Mouse (Mus musculus) heart, postnatal 36 days (tissue): ENCODE results near the gene Nemp2. TPM values are rescaled to one million over a fixed set of nuclear protein-coding genes. Genes with fewer than 3 reads are reported as not detected.

ENCODE experiments used
- DNase-seq, 2 experiments: peaks; one replicate each; pipeline ENCODE4 v3.0.0; 2021 to 2022
- intact Hi-C: fragments of 180-260 bp; cut with DNase I; formaldehyde crosslinking; loops from one replicate; pipeline ENCODE4 v1.15.1; 2025
- total RNA-seq, 2 experiments: library from RNA; stranded (reverse); gene quantifications; 2 replicates each; pipeline ENCODE4 v1.2.3; 2021

Nemp2 gene
- total RNA-seq, result 1 to 10 TPM; 1.2 to 1.3 TPM

DNA sequence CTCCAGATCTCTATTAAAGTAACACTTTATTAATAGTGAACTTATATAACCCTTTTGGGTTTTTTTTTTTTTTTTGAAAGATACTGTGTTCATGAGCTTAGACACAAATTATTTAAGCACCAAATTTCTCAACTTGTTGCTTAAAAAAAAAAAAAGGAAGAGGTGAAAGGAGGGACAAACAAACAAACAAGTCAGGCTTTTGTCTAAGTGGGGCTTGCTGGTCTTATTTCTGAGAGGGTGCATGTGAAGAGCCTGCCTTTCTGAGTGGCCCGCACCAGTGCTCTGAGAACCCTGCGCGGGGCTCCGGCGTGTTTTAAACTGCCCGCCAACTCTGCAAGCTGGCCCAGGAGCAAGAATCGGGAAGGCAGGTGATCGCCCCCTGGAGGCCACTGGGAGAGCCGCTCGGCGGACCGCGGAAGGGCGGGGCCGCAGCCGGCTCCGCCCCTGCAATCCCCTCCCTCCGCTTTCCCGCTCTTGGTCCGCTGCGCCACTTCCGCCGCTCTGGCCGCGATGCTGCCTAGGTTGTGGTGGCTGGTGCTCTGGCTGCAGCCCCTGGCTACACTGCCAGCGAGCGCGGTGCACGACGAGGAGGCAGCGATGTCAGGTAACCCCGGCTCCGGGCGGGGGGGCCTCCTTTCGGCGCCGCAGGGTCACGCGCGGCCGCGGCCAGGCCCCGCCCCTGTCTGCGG, at the start of gene Nemp2:
TSS of gene Nemp2 (plus strand) at position 456 of the 689 bp plus-strand sequence.
- intact Hi-C loops, result loop anchor here (1.0 to 10.0 kb wide), 5 partner anchors 117 to 486 kb away; partner anchors contain the start of gene Nab1
- peak; percentile 94 to 96 for DNase-seq

DNA sequence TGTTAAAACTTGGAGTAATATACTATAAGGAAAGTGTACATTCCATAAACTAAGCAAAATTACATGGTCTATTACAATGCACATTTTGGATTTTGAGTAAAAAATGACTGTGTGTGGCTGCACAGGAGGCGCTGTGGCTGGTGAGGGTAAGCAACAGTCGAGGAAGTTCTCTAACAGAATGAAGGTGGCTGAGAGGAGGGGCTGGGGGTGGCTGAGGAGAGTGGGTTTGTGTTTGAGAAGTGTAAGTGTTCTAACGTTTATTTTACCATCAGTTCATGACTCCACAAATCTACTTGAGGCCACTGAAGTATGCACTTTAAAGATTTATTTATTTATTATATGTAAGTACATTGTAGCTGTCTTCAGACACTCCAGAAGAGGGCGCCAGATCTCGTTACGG, 48.8 kb upstream of the Nemp2 start:
- DNase-seq, result no peak
- intact Hi-C loops, result no loop called here

DNA sequence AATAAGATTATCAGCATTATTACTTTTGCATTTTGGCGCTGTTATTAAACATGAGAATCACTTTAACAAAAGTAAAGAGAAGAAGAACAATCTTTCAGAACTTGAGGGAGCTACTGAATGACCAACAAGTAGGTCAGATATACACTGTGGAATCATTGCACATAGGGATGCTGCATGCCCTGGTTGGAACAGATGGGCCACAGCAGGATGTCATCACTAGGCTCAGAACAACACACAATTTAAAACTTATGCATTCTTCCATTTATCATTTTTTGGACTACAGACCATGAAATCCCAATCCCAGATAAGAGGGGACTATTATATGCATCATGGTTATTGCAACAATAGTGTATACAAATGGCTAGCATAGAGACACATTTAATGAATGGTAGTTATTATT, 47.6 kb upstream of the Nemp2 start:
- no peak for DNase-seq
- intact Hi-C loops, result no loop called here

DNA sequence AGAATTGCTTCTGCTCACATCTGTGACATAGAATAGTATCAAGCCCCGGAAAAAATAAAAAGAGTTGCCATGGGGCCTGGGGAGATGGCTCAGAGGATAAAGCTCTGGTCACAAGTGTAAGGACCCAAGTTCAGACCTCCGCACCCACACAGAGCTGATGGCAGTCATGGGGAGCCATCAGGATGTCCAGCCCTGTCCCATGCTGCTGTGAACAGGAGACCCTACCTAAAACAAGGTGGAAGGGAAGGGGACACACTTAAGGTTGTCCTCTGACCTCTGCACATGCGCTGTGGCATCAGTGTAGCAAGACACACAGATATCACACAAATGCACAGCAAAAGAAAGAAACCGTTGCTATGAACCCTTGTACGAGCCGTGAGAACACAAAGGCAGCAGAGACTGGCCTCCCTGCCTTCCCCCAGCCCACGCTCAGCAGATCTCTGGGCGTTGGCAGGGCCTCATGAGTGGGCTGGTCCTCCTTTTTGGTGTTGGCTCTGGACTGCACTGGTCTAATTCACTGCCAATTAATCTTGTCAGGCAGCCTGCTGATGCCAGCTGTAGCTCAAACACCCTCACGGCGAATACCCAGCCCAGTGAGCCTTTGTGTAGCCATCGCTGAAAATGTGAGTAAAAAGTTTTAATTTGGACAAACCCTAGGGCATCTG, 33.4 kb upstream of the Nemp2 start:
- intact Hi-C loops, result no loop called here
- DNase-seq, result no peak

DNA sequence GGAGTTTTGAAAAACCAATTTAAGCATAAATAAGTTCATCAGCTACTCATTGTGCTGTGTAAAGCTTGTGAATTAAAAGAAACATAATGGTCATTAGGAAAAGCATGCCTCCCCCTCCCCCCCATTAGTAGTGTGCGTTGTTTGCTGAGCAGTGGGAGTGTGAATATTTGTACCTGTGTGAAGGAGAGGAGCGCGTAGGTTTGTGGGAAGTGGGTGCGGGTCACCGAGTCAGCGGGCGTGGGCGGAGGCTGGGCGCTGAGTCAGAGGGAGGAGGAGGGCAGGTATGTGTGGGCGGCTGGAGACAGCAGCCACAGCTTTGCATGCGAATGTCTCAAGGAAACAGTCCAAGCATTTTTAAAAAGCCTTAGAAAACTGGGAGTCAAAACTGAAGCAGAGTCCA, 32.7 kb upstream of the Nemp2 start:
- DNase-seq, result peak; percentile 18 to 44
- intact Hi-C loops, result no loop called here

DNA sequence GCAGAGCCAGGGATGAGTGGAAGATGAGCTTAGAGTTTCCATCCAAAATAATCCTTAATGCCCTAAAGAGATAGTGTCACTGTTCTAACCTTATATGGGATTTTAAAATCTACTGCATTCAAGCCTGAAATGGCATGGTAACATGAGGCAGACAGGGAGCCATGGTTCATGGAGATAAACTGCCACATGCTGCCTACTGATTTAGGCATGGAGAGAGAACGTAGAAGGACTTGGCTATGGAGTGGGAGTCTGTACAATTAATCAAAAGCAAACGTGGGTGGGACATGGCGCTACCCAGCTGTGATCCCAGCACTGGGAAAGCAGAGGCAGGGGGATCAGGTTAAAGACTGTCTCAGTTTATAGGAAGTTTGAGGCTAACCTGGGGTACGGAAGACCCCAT, 32.1 kb upstream of the Nemp2 start:
- DNase-seq, result no peak
- intact Hi-C loops, result no loop called here

DNA sequence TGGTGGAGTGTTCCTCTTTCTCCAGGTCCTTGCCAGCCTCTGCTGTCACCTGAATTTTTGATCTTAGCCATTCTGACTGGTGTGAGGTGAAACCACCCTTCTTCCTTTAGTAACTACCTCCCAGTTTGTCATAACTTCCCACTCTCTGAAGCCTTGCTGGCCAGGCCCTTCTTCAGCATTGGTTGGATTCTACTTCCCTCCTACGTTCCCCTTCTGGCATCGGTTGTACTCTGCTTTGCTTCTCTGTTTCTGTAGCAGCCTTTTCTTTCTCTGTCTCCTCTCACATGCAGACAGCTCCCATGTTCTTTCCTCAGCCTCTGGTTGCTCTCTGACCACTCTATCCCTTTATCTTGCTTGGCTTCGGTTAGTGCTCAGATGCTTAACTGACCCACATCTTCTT, 29.0 kb upstream of the Nemp2 start:
- intact Hi-C loops, result no loop called here
- no peak for DNase-seq

DNA sequence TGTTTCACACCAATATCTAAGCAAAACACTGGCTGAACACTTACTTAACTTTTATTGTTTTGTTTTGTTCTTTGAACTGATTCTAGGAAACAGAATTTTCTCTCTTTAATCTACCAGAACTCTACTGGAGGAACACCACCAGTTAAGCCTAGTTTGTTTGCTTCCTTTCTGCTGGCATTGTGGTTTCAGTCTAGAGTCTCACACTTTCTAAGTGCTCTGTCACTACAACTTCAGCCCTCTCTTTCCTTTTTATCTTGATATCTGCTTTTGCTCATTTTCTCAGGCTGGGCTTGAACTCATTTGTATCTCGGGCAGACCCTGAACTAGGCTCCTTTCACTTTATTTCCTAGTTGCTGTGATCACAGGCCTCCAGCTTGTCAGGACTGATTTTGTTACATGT, 22.8 kb upstream of the Nemp2 start:
- no peak for DNase-seq
- intact Hi-C loops, result no loop called here

DNA sequence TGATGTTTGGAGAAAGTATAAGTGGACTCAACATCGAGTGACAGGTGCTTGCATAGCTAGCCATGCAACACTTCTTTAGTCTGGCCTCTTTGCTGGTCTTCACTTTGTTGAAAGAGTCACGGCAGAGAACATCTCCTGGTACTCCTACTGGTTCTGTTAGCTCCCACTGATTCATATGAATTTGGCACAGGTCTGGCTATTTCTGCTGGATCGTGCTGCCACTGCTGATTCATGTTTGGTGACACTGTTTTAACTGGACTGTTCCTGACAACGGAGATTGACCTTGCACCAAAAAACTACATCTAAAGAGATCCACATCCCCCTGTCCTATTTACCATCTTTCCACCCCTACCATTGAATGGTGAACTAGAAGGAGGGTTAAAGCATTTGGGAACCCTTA, 22.0 kb upstream of the Nemp2 start:
- intact Hi-C loops, result no loop called here
- DNase-seq, result no peak

DNA sequence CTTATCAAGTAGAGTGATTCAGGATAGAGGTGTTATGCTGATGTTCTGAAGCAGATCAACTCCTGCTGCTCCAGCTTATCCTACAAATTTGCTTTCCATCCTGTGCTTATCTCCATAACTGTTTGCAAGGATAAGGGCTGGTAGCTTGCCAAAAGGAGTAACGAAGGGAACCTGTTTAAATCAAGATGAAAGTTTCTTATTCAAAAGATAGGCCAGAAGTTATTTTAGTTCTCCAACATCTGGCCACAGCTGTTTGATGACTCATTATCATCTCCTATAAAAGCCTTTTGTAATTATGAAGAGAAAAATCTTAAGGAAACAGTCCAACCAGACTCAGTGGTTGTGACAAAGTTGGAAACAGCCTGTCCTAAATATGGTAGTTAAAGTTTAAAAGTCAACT, 12.3 kb upstream of the Nemp2 start:
- intact Hi-C loops, result no loop called here
- no peak for DNase-seq

DNA sequence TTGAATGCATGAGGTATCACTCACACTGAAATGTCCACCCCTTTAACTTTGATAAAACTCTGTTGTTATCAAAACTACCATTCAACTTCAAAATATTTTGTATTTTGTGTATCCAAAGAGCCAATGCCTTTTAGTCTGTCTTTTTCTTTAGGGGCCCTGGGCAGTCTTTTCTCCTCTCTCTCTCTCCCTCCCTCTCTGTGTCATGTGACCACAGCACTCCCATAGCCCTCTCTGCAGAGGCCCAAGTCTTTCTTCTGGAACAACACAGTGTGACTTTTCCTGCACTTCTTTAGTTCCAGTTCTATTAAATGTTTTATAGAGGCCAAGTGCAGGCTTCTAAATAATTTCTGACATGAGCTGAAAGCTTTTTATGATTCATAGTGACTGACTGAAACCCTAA, 10.1 kb upstream of the Nemp2 start:
- intact Hi-C loops, result no loop called here
- DNase-seq, result no peak

DNA sequence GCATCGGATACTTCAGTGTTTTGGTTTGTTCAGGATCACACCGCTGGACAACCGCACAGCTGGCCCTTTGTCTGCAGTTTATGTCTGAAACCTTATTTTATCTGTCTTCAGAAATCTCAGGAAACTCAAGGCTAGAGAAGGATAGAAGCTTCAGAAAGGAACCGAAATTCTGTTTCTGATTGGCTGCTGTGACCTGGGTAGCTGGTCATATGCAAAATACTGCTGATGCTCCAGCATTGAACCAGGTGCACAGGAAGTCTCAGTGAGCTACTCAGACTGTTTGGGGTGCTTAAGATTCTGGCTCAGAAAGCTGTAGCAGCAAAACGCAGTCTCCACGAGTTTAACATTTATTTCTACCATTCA, 415 bp downstream of the Nemp2 start:
- no peak for DNase-seq
- intact Hi-C loops, result loop anchor here (1.0 to 10.0 kb wide), 5 partner anchors 116 to 486 kb away; partner anchors contain the start of gene Nab1

DNA sequence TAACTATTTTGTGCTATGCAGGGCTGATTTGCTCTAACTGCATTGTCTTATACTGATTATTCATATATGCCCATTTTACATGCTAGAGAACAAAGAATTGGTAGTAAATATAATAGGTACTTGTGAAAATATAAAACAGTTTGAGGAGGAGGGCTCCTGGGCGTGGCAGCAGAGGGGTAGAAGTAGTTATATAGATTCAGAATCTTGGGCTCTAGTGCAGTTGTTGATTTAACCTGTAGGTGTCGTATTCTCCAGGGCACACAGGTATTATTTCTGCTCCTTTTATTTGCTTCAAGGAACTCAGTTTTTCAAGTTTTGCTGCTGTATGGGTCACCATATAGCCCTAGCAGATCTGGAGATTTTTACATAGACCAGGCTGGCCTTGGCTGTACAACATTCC, 1.1 kb downstream of the Nemp2 start:
- no peak for DNase-seq
- intact Hi-C loops, result loop anchor here (2.0 to 10.0 kb wide), 4 partner anchors 116 to 487 kb away; partner anchors contain the start of gene Nab1

DNA sequence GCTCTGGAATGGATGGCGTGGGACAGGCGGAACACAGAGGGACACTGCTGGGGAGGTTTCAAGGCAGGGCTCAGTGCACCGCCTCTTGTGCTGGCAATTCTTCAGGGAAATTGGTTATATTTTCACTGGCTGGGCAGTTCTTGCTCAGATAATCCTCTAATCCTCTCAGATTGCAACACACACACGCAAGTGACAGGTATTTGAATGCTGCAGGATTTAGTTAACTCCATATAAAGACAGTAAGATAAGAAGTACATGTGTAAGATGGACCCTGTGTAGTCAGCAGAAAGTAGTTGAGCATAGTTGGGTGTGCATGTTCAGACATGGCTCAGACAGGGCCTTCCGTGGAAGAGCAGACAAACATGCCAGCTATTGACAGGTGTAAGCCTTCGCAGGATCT, 3.7 kb downstream of the Nemp2 start:
- intact Hi-C loops, result loop anchor here (5.0 to 10.0 kb wide), 3 partner anchors 113 to 489 kb away; no protein-coding TSS in a partner anchor
- no peak for DNase-seq

DNA sequence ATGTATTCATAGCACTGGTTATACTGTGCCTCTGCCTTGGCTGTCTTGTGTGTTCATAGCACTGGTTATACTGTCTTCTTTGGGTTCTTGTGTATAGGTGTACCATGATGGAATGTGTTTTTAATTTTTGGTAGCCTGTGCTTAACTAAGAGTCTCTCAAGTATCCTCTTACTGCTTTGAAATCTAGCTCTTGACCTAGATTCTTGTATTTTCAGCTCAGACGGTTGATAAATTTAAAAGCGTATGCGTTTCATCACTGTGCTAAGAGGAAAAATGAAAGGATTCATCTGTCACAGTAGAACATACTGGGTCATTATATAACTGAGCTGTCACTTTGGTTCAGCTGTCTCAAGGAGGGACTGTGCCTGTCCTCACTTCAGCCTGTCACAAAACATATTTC, 5.4 kb downstream of the Nemp2 start:
- no peak for DNase-seq
- intact Hi-C loops, result loop anchor here (10.0 kb wide), 1 partner anchor 491 kb away; no protein-coding TSS in a partner anchor

DNA sequence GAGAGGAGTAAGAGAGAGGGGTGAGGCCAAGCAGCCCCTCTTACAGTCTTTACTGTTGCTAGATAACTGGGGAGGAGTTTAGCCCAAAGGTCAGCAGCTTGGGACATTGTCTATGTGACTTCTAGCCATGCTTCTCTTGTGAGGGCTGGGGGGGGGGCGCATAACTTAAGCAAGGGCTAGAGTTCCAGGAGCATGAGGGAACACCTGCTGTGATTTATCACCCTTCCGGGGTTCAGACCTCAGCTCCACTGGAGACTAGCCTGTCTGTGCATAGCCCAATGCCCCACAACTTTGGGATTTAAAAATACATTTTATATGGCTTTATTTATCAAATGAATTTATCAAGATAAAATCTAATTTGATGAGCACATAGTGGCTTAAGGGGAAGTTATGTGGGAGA, 7.6 kb downstream of the Nemp2 start:
- intact Hi-C loops, result loop anchor here (10.0 kb wide), 1 partner anchor 493 kb away; no protein-coding TSS in a partner anchor
- no peak for DNase-seq

DNA sequence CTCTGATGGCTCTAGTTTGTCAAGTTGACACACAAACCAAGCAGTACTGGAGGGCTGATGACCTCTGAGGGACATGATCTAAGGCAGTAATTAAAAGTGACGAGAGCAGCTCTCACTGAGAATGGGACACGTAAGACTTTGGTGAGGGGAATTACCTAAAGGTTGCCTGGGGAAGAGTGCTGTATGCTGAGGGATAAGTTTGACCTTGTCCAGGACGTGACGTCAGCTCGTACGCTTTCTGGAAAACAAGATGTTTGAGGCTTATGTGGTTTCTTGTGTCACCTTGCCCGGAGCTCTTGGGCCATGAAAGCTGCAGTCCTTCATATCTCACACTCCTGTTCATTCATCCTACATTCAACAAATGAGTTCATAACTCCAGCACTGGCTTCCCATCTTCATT, 8.6 kb downstream of the Nemp2 start:
- intact Hi-C loops, result loop anchor here (10.0 kb wide), 1 partner anchor 494 kb away; no protein-coding TSS in a partner anchor
- no peak for DNase-seq

DNA sequence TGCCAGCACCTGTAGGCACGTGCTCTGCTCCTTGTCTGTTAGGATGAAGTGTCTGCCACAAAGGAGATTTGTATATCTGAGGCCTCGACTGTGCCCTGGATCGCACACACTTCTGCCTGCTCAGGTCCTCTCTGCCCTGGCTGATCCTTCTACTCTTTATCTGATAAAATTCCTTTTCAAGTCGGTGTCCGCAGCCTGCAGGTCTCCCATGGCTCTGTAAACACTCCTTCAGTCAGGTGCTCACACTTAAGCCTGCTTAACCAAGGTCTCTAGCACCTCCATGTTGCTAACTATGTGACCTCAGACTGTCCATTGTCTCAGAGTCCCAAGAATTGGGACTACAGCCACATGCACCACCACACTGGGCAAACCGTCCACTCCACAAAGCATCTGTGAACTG, 9.8 kb downstream of the Nemp2 start:
- DNase-seq, result no peak
- intact Hi-C loops, result loop anchor here (10.0 kb wide), 1 partner anchor 635 kb away; no protein-coding TSS in a partner anchor

DNA sequence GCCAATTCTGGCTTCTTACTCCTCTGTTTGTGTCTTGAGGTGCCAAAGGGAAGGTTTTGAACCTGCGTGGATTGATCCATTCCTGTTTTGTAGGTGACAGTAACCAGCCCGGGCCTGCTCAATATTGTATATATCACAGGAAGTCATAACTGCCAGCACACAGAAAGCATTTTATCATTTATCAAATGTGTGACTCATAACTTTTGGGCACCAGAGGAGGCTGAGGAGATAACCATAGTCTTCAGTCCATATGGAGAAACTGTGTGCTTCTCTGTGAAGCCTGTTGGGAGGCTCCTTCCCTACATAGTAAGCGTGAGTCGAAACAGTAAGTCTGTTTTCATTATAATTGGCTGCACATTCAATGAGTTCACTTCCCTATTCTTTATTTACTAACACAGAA, 10.2 kb downstream of the Nemp2 start:
- intact Hi-C loops, result loop anchor here (10.0 kb wide), 1 partner anchor 634 kb away; no protein-coding TSS in a partner anchor
- no peak for DNase-seq

DNA sequence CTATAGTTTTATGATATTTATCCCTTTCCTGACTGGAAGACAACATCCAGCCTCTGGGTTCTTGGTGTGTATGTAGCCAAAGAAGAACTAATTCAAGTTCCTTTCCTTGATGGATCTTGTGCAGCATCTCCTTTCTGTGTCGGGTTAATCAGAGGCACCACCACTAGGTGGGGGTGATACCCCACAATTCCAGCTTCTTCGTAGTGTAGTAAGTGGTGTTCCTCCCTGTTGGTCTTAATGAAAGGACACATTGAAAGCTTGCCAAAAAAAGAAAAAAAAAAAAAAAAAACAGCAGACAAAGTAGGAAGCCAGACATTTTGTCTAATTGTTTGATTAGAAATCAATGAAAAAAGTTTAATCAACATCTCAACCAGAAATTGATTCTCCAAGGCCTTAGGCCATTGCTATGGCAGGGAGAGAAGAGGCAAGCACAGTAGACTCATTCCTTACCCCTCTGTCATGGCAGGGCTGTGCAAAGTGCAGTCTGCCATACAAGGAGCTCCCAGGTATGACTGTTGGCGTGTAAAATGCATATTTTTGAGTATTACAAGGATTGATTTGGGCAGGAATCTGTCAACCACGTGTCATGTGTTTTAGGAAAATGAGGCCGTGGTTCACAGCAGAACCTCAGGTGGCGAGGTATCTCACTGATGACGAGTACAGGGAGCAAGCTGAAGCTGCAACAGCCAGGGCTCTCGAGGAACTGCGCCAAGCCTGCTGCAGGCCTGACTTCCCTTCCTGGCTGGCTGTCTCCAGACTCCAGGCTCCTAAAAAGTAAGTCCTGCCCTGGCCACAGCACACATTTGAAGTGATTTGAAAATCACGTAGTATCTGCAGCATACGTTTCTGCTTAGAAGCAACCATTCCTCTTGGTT, 17.9 kb downstream of the Nemp2 start:
- intact Hi-C loops, result loop anchor here (1.0 to 10.0 kb wide), 7 partner anchors 34 to 626 kb away; partner anchors contain the start of gene Mfsd6
- peak; percentile 73 to 75 for DNase-seq

DNA sequence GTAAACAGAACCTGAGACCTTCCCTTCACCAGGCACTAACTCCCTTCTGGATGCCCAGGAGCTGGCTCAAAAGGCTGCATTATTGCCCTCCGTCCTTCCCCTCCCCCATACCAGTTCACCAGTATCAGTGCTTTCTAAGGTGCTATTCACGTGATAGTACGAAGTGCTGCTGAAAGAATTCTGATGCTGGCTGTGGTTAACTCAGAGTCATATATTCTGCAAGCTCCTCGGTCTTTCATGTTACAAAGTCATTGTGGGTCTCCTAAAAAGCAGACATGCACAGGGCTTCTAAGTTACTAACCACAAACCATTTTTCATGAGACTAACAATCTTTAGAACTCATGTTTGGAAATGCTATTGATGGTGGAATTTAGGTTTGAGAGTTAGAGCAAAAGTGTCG, 19.6 kb downstream of the Nemp2 start:
- no peak for DNase-seq
- intact Hi-C loops, result no loop called here
